Mouse (Mus musculus) liver, embryonic 16.5 days (tissue): ENCODE results near the gene Psmd5. TPM values are rescaled to one million over a fixed set of nuclear protein-coding genes. Genes with fewer than 3 reads are reported as not detected.
"Not testable (repeated sequence)": the region's sequence is repeated elsewhere in the genome, so short reads cannot be mapped to it uniquely, and the experiment has no call there.

Experiments used
- ATAC-seq: fragments of 200-750 bp; cut with Nextera tagmentation; 2 replicates; pipeline ENCODE4 v1.8.0; 2017; ENCODE audit warnings: low read depth, mild to moderate bottlenecking, moderate number of reproducible peaks, moderate library complexity
- H3K27ac ChIP-seq: fragments of 300-500 bp; sonication (generic); 2 replicates; pipeline ENCODE4 v1.5.1; 2014; ENCODE audit warnings: mild to moderate bottlenecking, low read length
- H3K27me3 ChIP-seq: fragments of 300-500 bp; sonication (generic); 2 replicates; pipeline ENCODE4 v1.6.1; 2014; ENCODE audit warnings: low read depth, low read length, mixed read lengths; ENCODE audit not compliant: control insufficient read depth, insufficient read depth
- H3K36me3 ChIP-seq: fragments of 300-500 bp; sonication (generic); 2 replicates; pipeline ENCODE4 v1.6.1; 2014; ENCODE audit warnings: mild to moderate bottlenecking; ENCODE audit not compliant: control insufficient read depth, insufficient read depth
- H3K4me1 ChIP-seq: fragments of 300-500 bp; sonication (generic); 2 replicates; pipeline ENCODE4 v1.6.1; 2014; ENCODE audit warnings: low read depth, low read length, mixed read lengths; ENCODE audit not compliant: control insufficient read depth
- H3K4me2 ChIP-seq: fragments of 300-500 bp; sonication (generic); 2 replicates; pipeline ENCODE4 v1.6.1; 2014; ENCODE audit warnings: low read depth, low read length, mixed read lengths
- H3K4me3 ChIP-seq: fragments of 300-500 bp; sonication (generic); 2 replicates; pipeline ENCODE4 v1.5.1; 2014; ENCODE audit warnings: low read depth, mild to moderate bottlenecking, low read length
- H3K9ac ChIP-seq: fragments of 300-500 bp; sonication (generic); 2 replicates; pipeline ENCODE4 v1.6.1; 2014; ENCODE audit warnings: low read depth, low read length
- H3K9me3 ChIP-seq: fragments of 300-500 bp; sonication (generic); replicated peaks from 2 replicates; pipeline ENCODE4 v1.6.1; 2016; ENCODE audit warnings: low read length; ENCODE audit not compliant: control insufficient read depth
- WGBS: fragments of 180-500 bp; shearing (Covaris S2); extraction: QIAGEN DNeasy Blood & Tissue Kit; methylation state at CpG from one replicate; pipeline ENCODE4 v1.1.7; 2014; ENCODE audit not compliant: insufficient replicate concordance; 5-methylcytosine and 5-hydroxymethylcytosine counted together
- polyA plus RNA-seq: library from polyadenylated mRNA; unstranded; fragments of >200 nt; fragmentation: Nextera tagmentation; extraction: Ambion mirVana; gene quantifications from 2 replicates; pipeline ENCODE4 v1.2.1, GENCODE M21; 2015

Psmd5 gene
- polyA plus RNA-seq, 1 experiment from 2014 or later, result 63.5 TPM

DNA sequence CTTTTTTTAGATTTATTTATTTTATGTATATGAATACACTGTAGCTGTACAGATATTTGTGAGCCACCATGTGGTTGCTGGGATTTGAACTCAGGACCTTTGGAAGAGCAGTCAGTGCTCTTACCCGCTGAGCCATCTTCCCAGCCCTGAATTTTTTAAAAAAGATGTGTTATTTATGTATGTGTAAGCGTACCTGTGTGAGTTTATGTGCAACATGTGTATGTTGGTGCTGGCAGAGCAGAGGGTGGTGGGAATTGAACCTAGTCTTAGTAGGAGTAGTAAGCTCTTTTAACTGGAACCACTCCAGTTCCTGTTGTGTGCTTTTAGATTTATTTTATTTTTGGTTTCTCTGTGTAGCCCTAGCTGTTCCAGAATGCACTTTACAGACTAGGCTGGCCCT is 70.6 kb downstream of the Psmd5 start:
- peak overlapping the region; percentile 63 for H3K4me2 ChIP-seq
- peak overlapping the region; percentile 56 for H3K4me3 ChIP-seq
- H3K9ac ChIP-seq, result peak overlapping the region; percentile 57

GRCm38 (mm10) chr2:34803746-34804145 is 71.0 kb downstream of the Psmd5 start:
- Histone ChIP-seq H3K4me2 (peak overlapping the region; percentile 63), H3K36me3 (peaks cover 26% of the 10 kb centered on the region), H3K9ac (peak overlapping the region; percentile 57), H3K9me3 (no peaks in the 10 kb centered on the region), H3K4me3 (peak overlapping the region; percentile 56), H3K4me1 (peaks cover 50% of the 10 kb centered on the region), H3K27me3 (no peaks in the 10 kb centered on the region), H3K27ac (peak overlapping the region; percentile 95)
- WGBS, result 70% methylated on average over 3 of the region's 3 CpGs
- ATAC-seq, result no peak

More for the DNA sequence above, 70.6 kb downstream of the Psmd5 start:
- no peak for ATAC-seq
- H3K27ac ChIP-seq, result peak overlapping the region; percentile 95
- peaks cover 30% of the 10 kb centered on the region for H3K36me3 ChIP-seq
- H3K9me3 ChIP-seq, result no peaks in the 10 kb centered on the region
- no peaks in the 10 kb centered on the region for H3K27me3 ChIP-seq
- 84% methylated on average over 2 of the region's 2 CpGs for WGBS
- H3K4me1 ChIP-seq, result peaks cover 52% of the 10 kb centered on the region

GRCm38 (mm10) chr2:34802565-34803245 is 72.1 kb downstream of the Psmd5 start:
- Histone ChIP-seq H3K4me2 (peak overlapping the region; percentile 42), H3K9ac (peak overlapping the region; percentile 90), H3K27ac (peak overlapping the region; percentile 93), H3K4me1 (peaks cover 48% of the 10 kb centered on the region), H3K36me3 (peaks cover 22% of the 10 kb centered on the region), H3K4me3 (peak overlapping the region; percentile 74)
- H3K9me3 ChIP-seq, H3K27me3 ChIP-seq: not testable (repeated sequence)
- ATAC-seq, result peak; percentile 25
- under 1% methylated on average over 28 of the region's 32 CpGs for WGBS

GRCm38 (mm10) chr2:34801516-34802482 is 73.0 kb downstream of the Psmd5 start:
- H3K27me3 ChIP-seq, result no peaks in the 10 kb centered on the region
- peak overlapping the region; percentile 74 for H3K4me3 ChIP-seq
- H3K4me2 ChIP-seq, result peak overlapping the region; percentile 18
- 5% methylated on average over 39 of the region's 39 CpGs for WGBS
- peak; percentile 86 for ATAC-seq
- H3K4me1 ChIP-seq, result peaks cover 42% of the 10 kb centered on the region
- peaks cover 16% of the 10 kb centered on the region for H3K36me3 ChIP-seq
- peak overlapping the region; percentile 93 for H3K27ac ChIP-seq
- peak overlapping the region; percentile 90 for H3K9ac ChIP-seq
- no peaks in the 10 kb centered on the region for H3K9me3 ChIP-seq

- Histone ChIP-seq H3K27ac (peak overlapping the region; percentile 89), H3K36me3 (peaks cover 5% of the 10 kb centered on the region), H3K4me3 (peak overlapping the region; percentile 82), H3K27me3 (no peaks in the 10 kb centered on the region), H3K9me3 (no peaks in the 10 kb centered on the region), H3K4me2 (peak overlapping the region; percentile 78), H3K4me1 (peaks cover 31% of the 10 kb centered on the region), H3K9ac (peak overlapping the region; percentile 83)
- WGBS, result 29% methylated on average over 7 of the region's 7 CpGs
- ATAC-seq, result no peak
Measured at GRCm38 (mm10) chr2:34800371-34800770, 74.4 kb downstream of the Psmd5 start.

Other genes starting within 250 kb of the Psmd5 start
- gene Gapvd1, start 119.7 kb downstream of the Psmd5 start, polyA plus RNA-seq, result 91.2 and 94.6 TPM in 2 replicates
- gene Hspa5, start 103.0 kb downstream of the Psmd5 start, polyA plus RNA-seq, result 538 and 557 TPM in 2 replicates
- 17.3 and 22.5 TPM in 2 replicates for gene Rabepk, start 75.1 kb downstream of the Psmd5 start, polyA plus RNA-seq
- 51.0 and 52.9 TPM in 2 replicates for gene Fbxw2, start 48.7 kb downstream of the Psmd5 start, polyA plus RNA-seq
- gene Gm34653, start 42.0 kb downstream of the Psmd5 start, polyA plus RNA-seq, result not detected in 2 replicates
- gene Cutal, start 572 bp downstream of the Psmd5 start, polyA plus RNA-seq, result 9.5 and 11.6 TPM in 2 replicates
- gene Phf19, start 39.1 kb upstream of the Psmd5 start, polyA plus RNA-seq, result 1.3 and 1.7 TPM in 2 replicates
- gene Traf1, start 86.8 kb upstream of the Psmd5 start, polyA plus RNA-seq, result 0.08 and 0.13 TPM in 2 replicates
- 69.0 and 72.4 TPM in 2 replicates for gene Hc, start 186.5 kb upstream of the Psmd5 start, polyA plus RNA-seq
- 51.6 and 55.6 TPM in 2 replicates for gene AI182371, start 226.6 kb upstream of the Psmd5 start, polyA plus RNA-seq
- gene Cntrl, start 234.5 kb upstream of the Psmd5 start, polyA plus RNA-seq, result 7.9 and 8.4 TPM in 2 replicates